Mouse (Mus musculus) thymus, postnatal 10 days (tissue): ENCODE measurements around the gene Aldh9a1.

Experiments
- DNase-seq, 2 experiments: peaks; one replicate each; pipeline ENCODE4 v3.0.0; 2021; ENCODE audit warnings: low spot score in 2 of 2

Aldh9a1 gene

DNA sequence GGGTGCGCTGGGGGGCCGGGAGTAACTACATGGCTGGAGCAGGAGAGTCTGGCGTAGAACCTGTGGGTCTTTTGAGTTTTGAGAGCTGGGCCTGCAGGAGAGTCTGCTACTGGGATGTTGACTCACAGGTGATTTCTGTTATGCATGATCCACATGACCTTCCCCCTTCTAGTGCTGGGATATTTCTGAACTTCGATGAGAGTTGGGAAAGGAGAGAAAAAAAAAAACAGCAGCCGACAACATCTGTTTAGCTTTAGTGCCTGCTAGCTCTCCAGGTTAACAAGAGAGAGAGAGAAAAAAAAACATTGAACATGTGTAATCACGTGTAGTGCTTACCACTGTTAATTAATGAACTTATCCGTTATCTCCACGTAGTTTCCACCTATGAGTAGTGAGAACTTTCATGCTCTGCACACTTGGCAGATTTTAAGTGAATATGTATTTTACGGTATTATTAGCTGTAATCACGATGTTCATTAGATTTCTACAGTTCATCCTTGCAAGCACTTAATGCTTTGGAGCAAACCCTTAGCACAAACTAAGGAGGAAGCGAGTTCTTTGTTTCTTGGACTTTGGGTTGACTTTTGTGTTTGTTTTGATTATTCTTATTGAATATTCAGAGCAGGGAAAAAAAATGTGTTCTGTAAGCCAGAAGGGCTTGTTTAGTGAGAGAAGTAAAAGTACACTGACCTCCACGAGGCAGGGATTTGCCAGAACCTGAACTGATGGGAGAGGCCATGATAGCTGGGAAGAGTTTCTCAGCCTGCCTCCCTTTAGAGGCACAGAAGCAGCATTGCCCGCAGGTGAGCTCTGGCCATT, 1.0 kb downstream of the Aldh9a1 start:
- DNase-seq = no peak

DNA sequence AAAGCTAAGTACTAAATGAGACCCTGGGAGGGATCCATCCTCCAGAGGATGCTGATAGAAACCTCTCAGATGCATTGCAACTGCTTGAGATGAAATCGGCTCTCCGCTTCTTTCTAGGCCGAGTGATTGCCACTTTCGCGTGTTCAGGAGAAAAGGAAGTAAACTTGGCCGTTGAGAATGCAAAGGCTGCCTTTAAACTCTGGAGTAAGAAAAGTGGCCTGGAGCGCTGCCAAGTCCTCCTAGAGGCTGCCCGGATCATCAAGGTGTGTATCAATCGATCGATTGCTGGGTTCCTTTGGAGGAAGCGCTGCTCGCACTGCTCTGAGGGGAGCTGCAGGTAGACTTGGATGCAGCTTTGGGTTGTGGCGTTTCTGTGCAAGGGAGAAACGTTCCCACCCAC, 2.6 kb downstream of the Aldh9a1 start:
- no peak for DNase-seq

DNA sequence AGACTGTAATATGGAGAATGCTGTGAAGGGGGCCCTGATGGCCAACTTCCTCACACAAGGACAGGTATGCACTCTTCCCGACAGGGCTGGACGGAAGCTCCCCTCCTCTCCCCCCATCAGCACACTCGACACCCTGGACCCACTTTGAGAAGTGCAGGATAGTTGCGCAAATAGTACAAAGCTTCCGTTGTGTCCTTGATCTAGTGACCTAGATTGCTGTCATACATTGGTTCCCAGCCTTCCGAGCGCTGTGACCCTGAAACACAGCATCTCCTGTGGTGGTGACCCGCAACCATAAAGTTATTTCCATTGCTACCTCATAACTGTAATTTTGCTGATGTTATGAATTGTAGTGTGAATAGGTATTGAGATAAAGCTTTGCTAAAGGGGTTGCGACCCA, 7.6 kb downstream of the Aldh9a1 start:
- DNase-seq = no peak

DNA sequence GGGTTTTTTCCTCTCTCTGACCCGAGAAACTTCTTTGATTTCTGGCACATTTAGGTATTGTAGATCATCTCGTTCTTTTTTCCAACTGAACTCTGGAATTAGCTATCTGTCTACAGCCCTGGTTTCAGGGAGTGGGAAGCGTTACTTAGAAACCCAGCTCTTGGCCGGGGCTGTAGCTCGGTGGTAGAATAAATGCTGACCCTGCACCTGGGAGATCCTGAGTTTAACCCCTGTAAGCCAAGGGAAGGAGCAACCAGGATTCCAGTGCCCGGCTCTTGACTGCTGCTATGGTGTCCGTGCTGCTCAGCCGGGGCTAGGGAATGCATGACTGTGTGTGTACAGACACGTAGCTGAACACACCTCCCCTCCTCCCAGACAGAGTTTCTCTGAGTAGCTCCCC, 8.9 kb downstream of the Aldh9a1 start:
- no peak for DNase-seq

DNA sequence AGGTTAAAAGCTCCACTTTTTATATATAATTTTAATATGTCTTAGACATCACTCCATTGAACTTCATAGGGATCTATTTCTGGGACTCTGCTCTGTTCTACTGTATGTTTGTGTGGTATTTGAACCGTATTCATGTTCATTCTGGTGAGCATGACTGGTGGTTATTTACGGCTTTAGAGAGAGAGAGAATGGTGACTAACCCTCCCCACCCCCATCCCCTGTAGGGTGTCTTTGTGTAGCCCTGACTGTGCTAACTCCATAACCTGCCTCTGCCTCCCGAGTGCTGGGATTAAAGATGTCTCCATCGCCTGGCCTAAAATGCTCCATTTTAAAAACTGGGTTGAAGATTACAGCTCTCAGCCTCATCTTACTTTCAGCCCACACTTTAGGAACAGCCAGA, 10.5 kb downstream of the Aldh9a1 start:
- no peak for DNase-seq

DNA sequence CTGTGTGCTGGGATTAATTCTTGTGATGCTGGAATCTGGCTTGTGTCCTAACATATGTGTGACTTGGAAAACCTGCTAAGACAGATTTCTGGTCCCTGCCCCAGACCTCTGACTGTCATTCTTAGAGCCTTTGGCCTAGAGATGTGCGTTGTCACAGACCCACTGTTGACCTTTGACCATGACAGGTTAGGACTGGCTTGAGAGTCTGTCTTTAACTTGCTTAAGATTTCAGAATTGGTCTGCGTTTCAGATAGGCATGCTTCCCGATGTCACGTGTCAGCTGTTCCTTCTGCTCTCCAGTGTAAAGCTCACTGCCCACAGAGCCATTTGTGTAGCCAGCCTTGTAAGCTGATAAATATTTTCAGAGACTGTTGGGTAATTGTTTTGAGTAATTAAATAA, 13.0 kb downstream of the Aldh9a1 start:
- no peak for DNase-seq

DNA sequence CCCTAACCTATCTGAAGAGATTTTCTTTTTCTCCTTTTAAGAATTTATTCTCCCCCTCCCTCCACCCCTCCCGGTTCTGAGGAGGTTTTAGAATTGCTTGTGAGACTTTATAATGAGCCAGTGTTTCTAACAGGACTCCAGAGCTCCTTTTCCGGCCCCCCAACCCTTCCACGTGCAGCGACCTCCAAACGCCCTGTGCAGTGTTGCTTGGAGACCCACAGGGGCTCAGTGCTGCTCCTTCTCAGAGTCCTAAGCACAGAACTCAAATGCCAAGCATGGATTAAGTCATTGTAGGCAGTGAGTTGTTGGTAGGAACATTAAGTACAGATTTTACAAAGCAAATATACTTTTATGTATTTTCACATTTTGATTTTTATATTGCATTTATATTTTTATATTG, 13.5 kb downstream of the Aldh9a1 start:
- no peak for DNase-seq

DNA sequence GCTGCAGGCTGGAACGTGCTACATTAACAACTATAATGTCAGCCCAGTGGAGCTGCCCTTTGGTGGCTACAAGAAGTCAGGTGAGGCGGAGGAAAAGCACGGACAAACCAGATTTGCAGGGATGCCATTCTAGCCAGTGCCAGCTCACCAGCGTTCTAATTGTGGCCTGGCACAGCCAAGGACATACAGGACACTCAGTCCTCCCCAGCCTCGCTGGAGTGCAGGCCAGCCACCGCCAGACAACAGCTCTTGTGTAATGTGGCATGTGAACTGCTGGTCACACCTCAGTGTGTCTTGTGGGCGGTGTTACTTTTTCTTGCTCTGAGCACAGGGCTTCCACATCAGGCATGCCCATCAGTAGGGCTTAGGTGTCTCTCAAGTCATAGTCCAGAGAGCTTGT, 16.0 kb downstream of the Aldh9a1 start:
- DNase-seq = no peak

DNA sequence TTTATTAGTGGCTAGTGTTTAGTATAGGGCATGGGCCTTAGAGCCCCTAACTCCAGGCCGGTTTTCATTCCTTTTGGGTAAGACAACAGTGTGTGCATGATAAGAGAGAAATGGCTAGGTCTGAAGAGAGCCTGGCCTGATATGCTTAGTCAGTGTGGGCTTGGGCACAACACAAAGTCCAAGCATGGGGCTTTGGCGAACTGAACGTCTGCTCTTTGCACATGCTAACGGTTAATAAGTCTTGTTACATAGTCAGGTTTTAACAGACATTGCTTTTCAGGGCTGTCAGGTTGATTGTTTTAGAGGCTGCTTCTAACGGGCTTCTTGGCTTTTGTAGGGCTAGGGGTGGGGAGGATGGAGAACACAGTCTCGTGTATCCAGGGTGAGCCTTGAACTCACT, 16.8 kb downstream of the Aldh9a1 start:
- no peak for DNase-seq

DNA sequence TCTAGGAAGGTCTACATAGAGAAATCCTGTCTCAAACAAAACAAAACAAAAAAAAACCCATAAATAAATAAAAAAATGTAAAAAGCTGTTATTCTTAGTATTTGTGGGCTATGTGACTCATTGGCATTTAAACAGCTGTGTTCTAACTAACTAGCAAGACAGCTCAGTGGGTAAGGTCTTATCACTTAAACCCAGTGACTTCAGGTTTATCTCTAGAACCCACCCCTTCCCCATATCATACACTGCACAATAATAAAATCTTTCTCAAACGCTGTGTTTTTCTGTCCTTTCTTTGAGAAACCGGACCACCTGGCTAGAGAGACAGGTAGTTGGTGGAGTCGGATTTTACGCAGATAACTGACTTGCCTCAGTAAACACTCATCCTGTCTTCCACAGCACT, 18.2 kb downstream of the Aldh9a1 start:
- DNase-seq = no peak

DNA sequence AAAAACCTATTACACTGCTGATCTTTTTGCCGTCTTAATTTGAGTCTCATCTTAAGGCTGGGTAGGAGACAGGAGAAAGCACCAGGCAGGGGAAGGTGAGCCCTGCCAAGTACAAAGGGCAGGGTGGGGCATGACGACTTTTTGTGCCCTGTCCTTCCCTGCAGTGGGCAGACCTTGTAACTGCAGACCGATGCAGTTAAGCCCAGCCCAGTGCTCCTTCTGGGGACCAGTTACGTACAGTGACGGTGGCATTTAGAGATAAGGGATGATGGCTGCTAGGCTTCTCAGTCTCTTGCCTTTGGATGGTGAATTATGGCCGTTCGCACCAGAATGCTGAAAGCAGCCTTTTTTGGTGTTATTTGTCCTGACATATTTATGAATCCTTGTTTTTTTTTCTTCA, 18.7 kb downstream of the Aldh9a1 start:
- no peak for DNase-seq

DNA sequence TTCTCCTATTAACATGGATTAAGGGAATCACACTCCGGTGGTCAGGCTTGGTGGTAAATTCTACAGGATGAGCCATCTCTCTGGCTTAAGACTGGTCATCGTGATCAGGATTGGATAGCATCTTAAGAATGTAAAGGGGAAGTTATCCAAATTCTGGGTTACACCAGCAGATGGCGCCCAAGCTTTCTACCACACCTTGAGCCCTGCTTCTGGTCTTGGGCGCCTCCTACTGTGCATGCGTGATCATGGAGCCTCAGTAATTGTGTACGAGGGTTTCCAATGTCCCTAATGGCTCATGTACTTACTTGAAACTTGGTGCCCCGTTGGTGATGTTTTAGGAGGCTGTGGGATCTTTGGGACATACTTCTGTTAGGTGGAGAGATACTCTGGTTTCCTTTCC, 20.1 kb downstream of the Aldh9a1 start:
- DNase-seq = peak; percentile 70 to 88

DNA sequence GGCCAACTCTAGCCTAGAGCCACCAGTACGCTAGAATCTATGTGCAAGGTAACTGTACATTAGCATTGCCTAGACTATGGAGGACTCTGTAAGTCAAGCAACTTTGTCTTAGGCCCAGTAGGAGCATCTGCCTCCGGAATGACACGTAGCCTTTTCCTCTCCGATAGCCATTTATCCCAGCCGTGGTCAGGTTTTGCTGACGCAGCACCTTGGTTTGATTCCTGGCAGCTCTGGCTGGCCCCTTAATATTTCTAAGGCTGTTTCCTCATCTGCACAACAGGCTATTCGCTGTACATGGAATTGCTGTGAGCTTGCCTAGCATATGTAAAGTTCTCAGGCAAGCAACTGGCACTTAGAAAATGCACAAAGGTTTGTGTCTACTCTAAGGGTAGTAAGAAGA, 22.9 kb downstream of the Aldh9a1 start:
- no peak for DNase-seq

DNA sequence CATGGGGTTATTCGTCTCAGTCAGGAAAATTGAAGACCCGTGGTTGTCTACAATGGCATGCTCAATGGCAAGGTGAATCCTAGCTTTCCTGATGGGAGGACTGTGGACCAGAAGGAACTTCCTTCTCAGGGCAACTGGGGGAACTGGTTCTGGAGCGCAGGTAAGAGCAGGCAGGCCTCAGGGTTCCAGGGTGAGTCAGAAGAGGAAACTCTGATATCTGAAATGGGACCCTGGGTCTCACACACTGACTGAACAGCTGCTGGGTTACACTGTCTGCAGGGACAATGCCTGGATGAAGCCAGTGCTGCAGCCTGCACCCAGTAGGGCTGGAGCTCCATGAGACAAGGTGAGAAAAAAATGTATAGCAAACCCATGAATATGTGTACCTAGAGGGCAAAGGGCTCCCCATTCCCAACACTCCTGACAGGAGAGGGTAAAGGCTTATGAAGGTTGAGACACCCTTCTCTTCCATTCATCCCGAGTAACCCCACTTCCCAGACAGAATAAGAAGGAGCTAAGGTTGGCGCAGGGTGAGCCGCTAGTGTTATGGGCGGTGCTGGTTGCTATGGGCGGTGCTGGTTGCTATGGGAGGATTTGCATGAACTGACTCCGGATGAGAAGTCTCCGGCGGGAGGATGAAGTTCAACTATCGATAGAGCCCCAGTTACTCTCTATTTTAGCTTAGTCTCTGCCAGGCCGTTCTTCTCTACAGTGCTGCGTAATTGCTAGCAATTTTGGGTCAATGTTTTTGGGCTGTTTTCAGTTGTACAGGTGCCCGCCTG, 24.4 kb downstream of the Aldh9a1 start:
- DNase-seq = peak; percentile 39 to 60

DNA sequence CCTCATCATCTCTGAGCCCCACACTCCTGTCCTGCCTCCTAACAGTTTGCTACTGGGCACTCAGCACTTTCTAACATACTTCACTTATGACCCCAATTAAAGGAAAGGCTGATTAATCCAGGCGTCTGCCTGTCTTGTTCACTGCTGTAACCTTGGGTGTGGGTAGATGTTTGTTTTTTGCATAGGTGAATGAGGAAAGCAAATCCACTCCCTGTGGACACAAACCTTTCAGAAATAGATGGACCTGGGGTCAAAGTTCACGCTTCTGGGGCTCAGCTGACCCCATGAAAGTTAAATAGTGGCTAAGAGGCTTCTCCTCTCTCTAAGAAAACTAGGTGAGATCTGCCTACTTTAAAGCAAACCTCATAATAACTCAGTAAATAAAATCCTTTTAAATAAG, 25.2 kb downstream of the Aldh9a1 start:
- DNase-seq = no peak

DNA sequence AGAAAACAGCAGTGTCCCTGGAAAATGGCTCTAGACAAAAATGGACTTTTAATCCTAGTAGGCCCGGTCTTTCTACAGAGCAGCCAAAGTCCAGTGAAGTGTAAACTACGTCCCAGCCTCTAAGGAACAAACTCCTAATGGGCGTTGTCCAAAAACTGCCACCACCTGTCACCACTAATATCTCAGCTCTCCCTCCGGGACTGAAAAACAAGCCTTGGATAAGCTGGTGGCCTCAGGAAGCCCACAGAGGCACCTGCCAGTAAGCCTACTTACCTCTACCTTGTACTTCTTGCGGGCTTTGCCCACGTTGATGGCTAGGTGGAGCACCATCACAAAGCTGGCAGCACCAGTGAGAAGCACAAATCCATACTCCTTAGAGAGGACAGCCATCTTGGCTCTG, 28.2 kb downstream of the Aldh9a1 start:
- no peak for DNase-seq

DNA sequence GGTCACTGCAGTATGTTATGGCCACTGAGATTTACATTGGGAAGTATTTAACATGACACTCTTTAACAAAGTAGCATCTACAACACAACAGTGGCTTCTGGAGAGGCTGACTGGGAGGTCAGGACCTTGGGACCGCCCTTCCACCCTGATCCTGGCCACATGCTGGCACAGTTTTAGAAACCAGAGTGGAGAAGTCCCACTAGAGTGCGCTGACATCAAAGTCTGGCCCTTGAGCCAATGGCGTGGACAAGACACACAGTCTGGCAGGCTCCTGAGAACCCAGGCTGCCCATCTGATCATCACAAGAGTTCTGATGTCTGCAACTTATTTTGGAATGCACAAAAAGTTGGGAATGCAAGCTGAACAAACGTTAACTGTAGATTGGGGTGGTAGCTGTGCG, 30.0 kb downstream of the Aldh9a1 start:
- DNase-seq = no peak

DNA sequence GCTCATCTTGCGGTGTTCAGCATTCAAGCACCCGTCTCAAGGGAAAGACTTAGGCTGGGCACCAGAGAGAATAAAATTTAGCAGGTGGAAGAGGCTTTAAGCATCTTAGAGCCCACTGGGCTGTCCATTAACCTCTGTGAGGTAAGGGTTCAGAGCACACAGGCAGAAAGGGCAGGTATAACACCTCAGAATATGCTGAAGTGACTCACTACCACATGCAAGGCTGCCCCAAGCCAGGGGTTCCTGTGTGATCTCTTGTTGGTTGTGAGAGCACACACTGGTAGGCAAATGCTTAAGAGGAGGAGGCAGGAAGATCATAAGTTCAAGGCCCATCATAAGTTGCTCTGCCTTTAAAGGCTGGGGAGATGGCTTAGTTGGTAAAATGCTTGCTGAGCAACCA, 30.4 kb downstream of the Aldh9a1 start:
- DNase-seq = no peak

DNA sequence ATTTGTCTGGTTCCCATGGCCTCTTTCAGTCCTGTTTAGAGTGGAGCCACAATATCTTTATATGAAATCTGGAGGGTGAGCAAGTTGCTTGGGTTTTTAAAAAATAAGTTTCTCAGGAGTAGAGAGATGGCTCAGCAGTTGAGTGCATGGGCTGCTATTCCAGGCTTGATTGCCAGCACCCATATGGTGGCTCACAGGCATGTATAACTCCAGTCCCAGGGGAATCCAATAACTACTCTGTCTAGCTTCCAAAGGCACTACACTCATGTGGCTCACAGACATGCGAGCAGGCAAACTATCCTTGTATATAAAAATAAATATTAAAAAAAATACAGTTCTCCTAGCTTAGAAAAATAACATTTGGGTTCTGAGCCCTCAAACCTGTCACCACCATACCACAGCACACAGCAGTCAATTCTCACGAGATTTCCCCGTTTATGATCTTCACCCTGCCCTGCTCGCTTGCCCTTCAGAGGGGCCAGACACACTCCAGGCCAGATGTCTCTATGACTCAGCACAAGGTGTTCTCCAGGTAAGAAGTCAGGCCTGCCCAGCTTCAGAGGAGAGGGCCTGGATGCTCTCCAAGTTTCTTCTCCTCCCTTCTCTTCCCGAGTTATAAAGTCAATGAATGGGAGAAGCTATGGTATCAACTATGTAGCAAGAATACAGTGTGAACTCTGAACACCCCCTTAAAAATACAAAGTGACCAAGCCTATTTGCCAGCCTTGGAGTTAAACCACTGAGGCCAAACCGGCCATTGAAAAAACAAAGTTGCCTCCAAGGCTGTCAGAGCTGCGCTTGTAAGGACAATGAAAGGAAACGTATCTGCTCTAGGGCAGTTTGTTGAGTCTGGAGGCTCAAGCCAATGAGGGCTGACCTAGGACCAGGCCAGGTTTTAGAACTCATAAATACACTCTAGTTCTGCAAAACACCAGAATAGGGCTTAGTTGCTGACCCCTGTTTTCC, 31.5 kb downstream of the Aldh9a1 start:
- no peak for DNase-seq

DNA sequence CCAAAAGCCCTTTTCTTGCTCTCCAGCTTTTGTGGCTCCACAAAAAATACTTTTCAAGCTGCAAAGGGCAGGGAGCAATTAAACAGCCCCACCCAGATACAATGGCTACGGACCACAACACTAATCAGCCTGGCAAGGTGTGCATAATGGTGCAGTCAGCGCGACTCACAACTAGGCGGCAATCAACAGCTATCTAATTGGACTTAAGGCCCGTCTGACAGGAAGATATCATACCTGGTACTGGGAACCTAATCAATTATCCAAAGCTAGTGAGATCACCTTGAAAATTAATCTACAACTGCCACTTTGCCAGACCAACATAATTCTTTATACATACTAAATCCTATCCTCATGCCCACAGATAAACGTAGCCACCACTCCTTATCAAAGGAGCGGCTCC, 32.5 kb downstream of the Aldh9a1 start:
- no peak for DNase-seq

DNA sequence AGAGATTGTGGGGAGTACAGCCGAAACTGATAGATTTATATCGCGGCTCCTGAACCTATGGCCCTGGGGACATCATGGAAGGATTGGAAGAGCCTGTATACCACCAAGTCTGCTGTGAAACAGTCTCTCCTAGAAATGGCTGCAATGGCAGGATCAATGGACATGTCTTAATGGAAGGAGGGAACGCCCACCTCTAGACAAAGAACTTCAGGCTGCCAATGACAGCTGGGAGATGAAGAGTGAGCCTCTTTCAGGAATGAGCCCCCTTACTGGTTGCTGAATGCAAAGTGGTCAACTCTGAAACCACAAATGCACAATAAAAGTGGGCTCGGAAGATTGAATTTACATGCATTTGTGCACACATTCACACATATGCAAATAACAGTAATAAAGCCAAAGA, 33.0 kb downstream of the Aldh9a1 start:
- no peak for DNase-seq

DNA sequence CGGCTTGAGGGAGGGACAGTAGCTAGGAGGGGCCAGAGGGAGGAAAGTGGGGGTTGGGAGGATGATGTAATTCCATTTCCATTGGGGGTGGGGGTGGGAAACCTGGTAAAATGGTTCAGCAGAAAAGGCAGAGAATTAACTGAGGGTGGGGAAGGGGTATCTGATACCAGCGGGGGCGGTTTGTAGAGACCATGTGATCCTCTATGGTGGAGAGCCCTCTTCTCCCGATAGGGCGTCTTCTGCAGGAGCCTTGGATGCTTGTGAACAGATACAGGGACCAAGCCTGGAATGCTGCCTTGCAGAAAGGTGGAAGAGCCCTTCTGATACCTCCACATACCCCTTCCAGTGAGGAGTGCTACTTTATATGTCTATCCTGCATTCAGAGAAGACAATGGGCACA, 33.4 kb downstream of the Aldh9a1 start:
- no peak for DNase-seq
